12 mouse cellular contexts compared by ENCODE assay signal in the genomic region with DNA sequence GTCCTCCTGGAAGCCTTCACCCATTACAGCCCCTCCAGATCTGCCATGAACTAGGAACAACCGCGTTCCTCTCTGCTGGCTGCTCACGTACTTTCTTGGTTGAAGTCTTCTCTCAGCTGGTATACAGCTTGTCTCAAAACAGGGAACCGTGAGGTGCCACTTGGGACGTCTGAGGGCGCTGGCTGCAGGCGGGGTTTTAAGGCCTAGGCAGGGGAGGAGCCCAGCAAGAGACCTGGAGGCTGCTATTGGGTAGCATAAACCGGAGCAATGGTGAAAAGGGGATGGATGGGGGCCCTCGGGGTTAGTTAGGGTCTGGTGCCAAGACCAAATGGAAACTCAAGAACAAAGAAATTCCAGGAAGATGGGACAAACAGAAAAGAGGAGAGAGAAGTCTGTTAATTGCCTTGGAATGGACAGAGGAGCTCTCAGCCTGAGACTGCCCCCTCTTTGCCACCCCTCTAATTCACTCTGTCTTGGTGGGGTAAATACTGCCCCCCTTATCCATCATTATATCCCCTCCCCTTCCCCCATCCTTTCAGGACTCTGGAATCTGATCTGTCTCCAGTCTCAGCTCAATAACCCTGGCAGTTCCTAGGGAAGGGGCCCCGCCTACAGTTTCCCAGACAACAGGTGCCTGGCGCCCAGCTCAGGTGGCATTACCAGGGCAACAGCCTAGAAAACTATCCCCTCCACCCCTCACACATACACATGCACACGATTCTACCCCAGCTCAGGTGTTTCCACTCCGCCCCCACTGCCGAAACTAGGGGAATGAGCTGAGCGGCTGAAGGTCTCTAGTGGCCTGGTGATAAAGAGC. TPM values are rescaled to one million over a fixed set of nuclear protein-coding genes. Genes with fewer than 3 reads are reported as not detected.
DNase-seq lines count a peak whose midpoint lies in the region; ATAC-seq lines count a peak whose summit lies in the region.
"Had no signal": no experiment of that assay in that cellular context is flagged by ENCODE, and none has a peak within 500 bp of the region (broad histone marks: within the 10 kb centered on the region; RNA-seq: fewer than 3 reads in every experiment).

A gene (minus strand): TSS at position 171 of the 817 bp plus-strand sequence.

- H3K36me3 ChIP-seq in lung, embryonic 16.5 days (ENCODE audit: control insufficient read depth, insufficient read depth, low read length): no peaks in the 10 kb centered on the region
- H3K36me3 ChIP-seq in hindbrain, embryonic 14.5 days (replicated peaks; ENCODE audit: control insufficient read depth, insufficient read depth): no peaks in the 10 kb centered on the region
- no peaks in the 10 kb centered on the region for H3K36me3 ChIP-seq in limb, embryonic 15.5 days
- H3K36me3 ChIP-seq: G1E had no signal

- peaks cover 15% of the 10 kb centered on the region; the same call in 1 of the 2 replicates for H3K4me1 ChIP-seq in lung, embryonic 16.5 days (replicated peaks; ENCODE audit: control insufficient read depth, insufficient read depth, low read length)
- H3K4me1 ChIP-seq in hindbrain, embryonic 14.5 days (replicated peaks; ENCODE audit: control insufficient read depth, insufficient read depth, low read length): no peaks in the 10 kb centered on the region; the same call in 1 of the 2 replicates
- peaks cover 25% of the 10 kb centered on the region for H3K4me1 ChIP-seq in limb, embryonic 15.5 days

- peaks cover 37% of the 10 kb centered on the region for H3K27me3 ChIP-seq in lung, embryonic 16.5 days (ENCODE audit: control insufficient read depth, insufficient read depth, low read depth, low read length)
- H3K27me3 ChIP-seq in hindbrain, embryonic 14.5 days (ENCODE audit: control insufficient read depth, insufficient read depth, low read length): peaks cover 55% of the 10 kb centered on the region
- H3K27me3 ChIP-seq in limb, embryonic 15.5 days: peaks cover 42% of the 10 kb centered on the region

- peak within 1 kb of the TSS; percentile 39 for H3K27ac ChIP-seq in lung, embryonic 16.5 days (ENCODE audit: low read length)
- no peak within 1 kb of the TSS for H3K27ac ChIP-seq in hindbrain, embryonic 14.5 days
- H3K27ac ChIP-seq in limb, embryonic 15.5 days: no peak within 1 kb of the TSS

- ATAC-seq in lung, embryonic 16.5 days (ENCODE audit: low read depth): peak; percentile 84
- peak; percentile 63 for ATAC-seq in common myeloid progenitor, adult 5-6 weeks (replicated peaks; ENCODE audit: low read depth, poor library complexity, severe bottlenecking)
- peak; percentile 53; the same call in 1 of the 2 replicates for ATAC-seq in hindbrain, embryonic 14.5 days (ENCODE audit: low FRiP score)
- ATAC-seq in limb, embryonic 15.5 days (ENCODE audit: insufficient number of reproducible peaks, low FRiP score, low TSS enrichment, low read depth): peak; percentile 50; the same call in 1 of the 2 replicates
- no peak for ATAC-seq in monocyte, adult 5-6 weeks (replicated peaks; ENCODE audit: insufficient number of reproducible peaks, low FRiP score, low TSS enrichment, poor library complexity, severe bottlenecking)

- H3K9me3 ChIP-seq in lung, embryonic 16.5 days (ENCODE audit: control insufficient read depth, low read length): no peaks in the 10 kb centered on the region
- H3K9me3 ChIP-seq in hindbrain, embryonic 14.5 days (ENCODE audit: control insufficient read depth, low read length): no peaks in the 10 kb centered on the region
- no peaks in the 10 kb centered on the region for H3K9me3 ChIP-seq in limb, embryonic 15.5 days
- H3K9me3 ChIP-seq: G1E had no signal

- H3K4me3 ChIP-seq in lung, embryonic 16.5 days (ENCODE audit: low read length): no peak within 1 kb of the TSS
- no peak within 1 kb of the TSS for H3K4me3 ChIP-seq in hindbrain, embryonic 14.5 days (replicated peaks; ENCODE audit: low read length)
- H3K4me3 ChIP-seq in limb, embryonic 15.5 days: peak within 1 kb of the TSS; percentile 19

- no peak for DNase-seq in lung, postnatal 14 days
- no peak for DNase-seq in hindbrain, embryonic 14.5 days (ENCODE audit: low spot score)
- DNase-seq in retina, embryonic 14.5 days (ENCODE audit: low spot score): no peak
- DNase-seq in layer of hippocampus, adult 11-12 months (ENCODE audit: low spot score): no peak
- DNase-seq: lung, postnatal 4 days; retina, postnatal 1 day; thymus, adult 2 months had no signal

- H3K4me2 ChIP-seq in lung, embryonic 16.5 days (ENCODE audit: low read depth, low read length): no peak within 1 kb of the TSS
- H3K4me2 ChIP-seq in hindbrain, embryonic 14.5 days (replicated peaks): peak within 1 kb of the TSS; percentile 6; the same call in 1 of the 2 replicates
- peak within 1 kb of the TSS; percentile 31 for H3K4me2 ChIP-seq in limb, embryonic 15.5 days

- 19% methylated on average over 15 of the region's 15 CpGs for WGBS in lung, embryonic 16.5 days
- 8% methylated on average over 15 of the region's 15 CpGs for WGBS in hindbrain, embryonic 14.5 days
- WGBS in limb, embryonic 15.5 days: 16% methylated on average over 15 of the region's 15 CpGs

- 0 out of 2 replicates have a peak within 1 kb of the TSS, but pooled peaks have one; percentile 22 for H3K9ac ChIP-seq in lung, embryonic 16.5 days (ENCODE audit: low read length)
- H3K9ac ChIP-seq in hindbrain, embryonic 14.5 days: no peak within 1 kb of the TSS
- H3K9ac ChIP-seq in limb, embryonic 15.5 days: no peak within 1 kb of the TSS

RNA-seq across cellular contexts. Expression of the gene that starts here (rescaled TPM):
- 2.4 and 2.6 TPM in 2 replicates for polyA plus RNA-seq in lung, embryonic 16.5 days (2015; fragmentation: Nextera tagmentation; extraction: Ambion mirVana)
- total RNA-seq in common myeloid progenitor, adult 5-6 weeks (2017): not detected in 2 replicates
- 1.7 and 2.6 TPM in 2 replicates for polyA plus RNA-seq in hindbrain, embryonic 14.5 days (2014; fragmentation: Nextera tagmentation; extraction: Ambion mirVana)
- polyA plus RNA-seq in limb, embryonic 15.5 days (2015; fragmentation: Nextera tagmentation; extraction: Ambion mirVana): 5.1 and 5.8 TPM in 2 replicates
- not detected in 3 replicates for total RNA-seq in monocyte, adult 5-6 weeks (2017)
- total RNA-seq: G1E had no signal
- polyA plus RNA-seq: G1E had no signal

Comparison
In these comparisons a context has a peak if more than half of its experiments do, and no peak if none do; other contexts are left out.
1. Peak in ATAC-seq in common myeloid progenitor, adult 5-6 weeks; RNA of the gene not detected or under 1 TPM.